Mouse (Mus musculus) myocyte (in vitro differentiated cells): ENCODE results near the gene Cox8a.

Source experiments
- MYOG ChIP-seq, 3 experiments: IDR thresholded peaks; one replicate each; pipeline ENCODE4 v1.6.1; 2011; ENCODE audit warnings: control low read depth in 2 of 3, low read depth in 2 of 3, mild to moderate bottlenecking in 2 of 3; ENCODE audit not compliant: insufficient read length in 2 of 3, control insufficient read depth in 1 of 3, insufficient read depth in 1 of 3
- POLR2A ChIP-seq: IDR thresholded peaks from one replicate; pipeline ENCODE4 v1.6.1; 2011; ENCODE audit warnings: low read depth, mild to moderate bottlenecking, control low read depth, moderate library complexity; ENCODE audit not compliant: insufficient read length
- POLR2AphosphoS2 ChIP-seq: IDR thresholded peaks from one replicate; pipeline ENCODE4 v1.6.1; 2011; ENCODE audit warnings: low read depth, control low read depth; ENCODE audit not compliant: insufficient read length
- SRF ChIP-seq: IDR thresholded peaks from one replicate; pipeline ENCODE4 v1.6.1; 2011; ENCODE audit warnings: low read depth; ENCODE audit not compliant: control insufficient read depth, insufficient read length
- USF1 ChIP-seq: IDR thresholded peaks from one replicate; pipeline ENCODE4 v1.6.1; 2011; ENCODE audit warnings: low read depth, mild to moderate bottlenecking, control low read depth, moderate library complexity

DNA sequence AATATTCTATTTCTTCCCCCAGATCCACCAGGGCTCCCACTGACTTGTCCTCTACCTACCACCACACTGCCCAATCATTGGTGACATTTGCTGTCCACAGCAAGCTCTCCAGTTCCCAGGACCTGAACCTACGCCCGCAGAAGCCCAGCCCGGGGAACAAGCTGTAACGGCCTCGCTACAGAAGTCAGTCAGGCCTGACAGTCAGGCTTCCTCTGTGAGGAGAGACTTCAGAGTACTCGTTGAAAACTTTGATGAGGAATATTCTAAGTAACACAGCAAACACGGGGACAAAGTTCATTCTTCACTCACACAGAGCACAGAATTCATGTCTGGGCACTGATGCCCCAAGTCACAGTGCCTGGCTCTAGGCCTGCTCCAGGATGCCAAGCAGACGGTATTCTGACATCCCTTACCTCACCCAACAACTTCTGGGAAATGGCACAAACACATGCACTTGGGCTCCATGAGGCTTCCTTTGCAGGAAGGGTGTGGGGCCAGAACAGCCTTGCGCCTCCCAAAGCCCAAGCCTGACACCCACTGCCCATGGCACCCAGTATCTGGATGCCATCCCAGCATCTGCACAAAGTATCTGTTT lies 7.8 kb upstream of the Cox8a start:
- TF ChIP-seq POLR2AphosphoS2 (no peak), MYOG (IDR thresholded peaks at IDR 0.05; ENCODE audit: control insufficient read depth in 1 of 3, insufficient read depth in 1 of 3, insufficient read length in 2 of 3, low read depth in 2 of 3) (no peak), POLR2A (no peak), USF1 (no peak), SRF (no peak)
